Mouse (Mus musculus): ENCODE results near the gene Smbd1.

DNA sequence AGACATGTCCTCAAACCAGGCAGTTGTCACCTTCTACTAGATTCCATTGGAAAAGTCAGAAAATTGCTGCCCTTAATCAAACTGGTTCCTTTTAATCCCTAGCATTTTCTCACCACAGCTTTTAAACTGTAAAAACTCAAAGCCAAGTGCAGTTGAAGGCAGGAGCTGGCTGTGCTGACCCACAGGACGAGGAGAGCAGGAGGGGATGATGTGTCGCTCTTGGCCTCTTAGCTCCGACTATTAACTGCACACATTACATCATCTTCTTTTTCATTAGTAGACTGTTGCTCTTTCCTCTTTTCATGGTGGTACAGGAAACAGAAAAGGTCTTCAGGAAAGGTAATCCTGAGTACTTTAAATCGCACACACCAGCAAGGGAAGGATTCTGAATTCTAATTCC is 48.1 kb upstream of the Smbd1 start:
- no peak for TF ChIP-seq GATA1 (IDR thresholded peaks at IDR 0.05; ENCODE audit: low read length)
- TF ChIP-seq TAL1 (IDR thresholded peaks at IDR 0.05; ENCODE audit: low read length), result no peak
